Mouse (Mus musculus) CH12.LX (cell line): Measurements from ENCODE around the gene Ostn.

ENCODE experiments used
- CHD2 ChIP-seq: IDR thresholded peaks from 2 replicates; pipeline ENCODE4 v1.6.1; 2011; ENCODE audit warnings: low read length, improper control_type of control experiment
- CTCF ChIP-seq, 2 experiments: IDR thresholded peaks in 1 of 2; conservative IDR thresholded peaks in 1 of 2; 2 replicates each; pipeline ENCODE4 v1.5.1; 2011 to 2012; ENCODE audit warnings: low read depth in 2 of 2, low read length in 2 of 2, improper control_type of control experiment in 1 of 2, inconsistent platforms in 1 of 2, mild to moderate bottlenecking in 1 of 2, moderate library complexity in 1 of 2
- EP300 ChIP-seq: IDR thresholded peaks from 2 replicates; pipeline ENCODE4 v1.6.1; 2011; ENCODE audit warnings: low read length, improper control_type of control experiment
- HCFC1 ChIP-seq: IDR thresholded peaks from 2 replicates; pipeline ENCODE4 v1.6.1; 2012; ENCODE audit warnings: low read depth, mild to moderate bottlenecking, inconsistent platforms, low read length, improper control_type of control experiment
- MAX ChIP-seq: IDR thresholded peaks from 2 replicates; pipeline ENCODE4 v1.6.1; 2011; ENCODE audit warnings: low read length, improper control_type of control experiment
- MXI1 ChIP-seq: IDR thresholded peaks from 2 replicates; pipeline ENCODE4 v1.6.1; 2011; ENCODE audit warnings: mild to moderate bottlenecking, low read depth, low read length, improper control_type of control experiment
- NELFE ChIP-seq: IDR thresholded peaks from 2 replicates; pipeline ENCODE4 v1.6.1; 2011; ENCODE audit warnings: low read depth, low read length, improper control_type of control experiment
- POLR2A ChIP-seq: IDR thresholded peaks from 2 replicates; pipeline ENCODE4 v1.6.1; 2011; ENCODE audit warnings: low read depth, mild to moderate bottlenecking, improper control_type of control experiment, low read length
- SIN3A ChIP-seq: IDR thresholded peaks from 2 replicates; pipeline ENCODE4 v1.6.1; 2012; ENCODE audit warnings: low read length, improper control_type of control experiment, inconsistent platforms
- TCF12 ChIP-seq: IDR thresholded peaks from 2 replicates; pipeline ENCODE4 v1.6.1; 2014; ENCODE audit warnings: low read depth, mild to moderate bottlenecking, inconsistent platforms, low read length, improper control_type of control experiment

DNA sequence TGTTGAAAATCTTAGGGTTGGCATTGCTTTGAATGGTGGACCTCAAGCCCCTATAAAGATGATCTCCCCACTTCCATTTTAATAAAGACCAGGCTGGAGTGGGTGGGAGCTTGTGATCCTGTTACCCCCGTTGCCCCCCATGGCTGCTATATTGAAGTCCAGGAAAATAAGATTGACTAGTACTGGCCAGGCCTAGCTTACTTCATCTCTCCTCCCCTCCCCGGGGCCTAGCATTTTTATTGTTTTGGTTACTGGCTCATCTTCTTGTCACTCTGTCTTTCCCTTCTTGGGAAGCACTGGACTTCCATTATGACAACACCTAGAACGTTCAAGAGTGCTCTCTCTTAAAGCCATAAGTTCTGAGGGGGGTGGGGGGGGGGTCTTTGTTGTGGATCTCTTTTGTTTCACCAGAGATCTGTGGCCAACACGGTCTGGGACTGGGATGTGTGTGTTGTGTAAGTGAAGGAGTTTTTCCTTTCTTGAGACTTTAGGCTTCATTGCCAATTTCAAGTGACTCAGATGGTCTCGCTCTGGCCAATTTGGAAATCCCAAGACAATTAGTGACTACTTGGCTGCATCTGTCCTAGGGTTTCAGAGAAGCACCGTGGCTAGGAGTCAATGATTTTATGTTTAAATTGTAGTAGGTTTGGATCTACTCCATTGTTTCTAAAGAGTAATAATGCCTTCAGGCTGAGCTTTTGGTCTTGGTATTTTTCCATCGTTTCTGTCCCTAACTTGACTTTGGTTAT, 82.4 kb downstream of the Ostn start:
- TF ChIP-seq EP300 (no peak), CTCF (conservative IDR thresholded peaks at IDR 0.05 in 1 of 2, IDR thresholded peaks at IDR 0.05 in 1 of 2; ENCODE audit: low read depth in 2 of 2, low read length in 2 of 2) (no peak), POLR2A (no peak), MAX (no peak), SIN3A (no peak; the same call in 1 of the 2 replicates), TCF12 (no peak), HCFC1 (no peak; the same call in 1 of the 2 replicates), MXI1 (no peak; the same call in 1 of the 2 replicates), CHD2 (no peak), NELFE (no peak)
